Mouse (Mus musculus): ENCODE data around the gene Ptpn5. TPM values are rescaled to one million over a fixed set of nuclear protein-coding genes. Genes with fewer than 3 reads are reported as not detected.

Ptpn5 gene
- total and polyA plus RNA-seq, 3 experiments = 0.03 TPM; not detected in 2

- Histone ChIP-seq H3K36me3 (ENCODE audit: control insufficient read depth in 1 of 2, insufficient read depth in 2 of 2, low read length in 2 of 2) (no peaks in the 10 kb centered on the region), H3K4me3 (ENCODE audit: control insufficient read depth in 1 of 2, insufficient read depth in 1 of 2, low read depth in 2 of 2, low read length in 2 of 2) (no peak overlapping the region), H3K9ac (ENCODE audit: control insufficient read depth, low read depth, low read length, poor library complexity, severe bottlenecking) (no peak overlapping the region), H3K9me3 (replicated peaks; ENCODE audit: insufficient read depth, low read length) (no peaks in the 10 kb centered on the region), H3K4me1 (ENCODE audit: control insufficient read depth in 1 of 2, insufficient read depth in 2 of 2, low read length in 2 of 2) (0 out of 4 replicates have a peak, but pooled peaks cover 0 to 2% of the 10 kb centered on the region in 2 experiments), H3K79me2 (ENCODE audit: control insufficient read depth, insufficient read depth, low read length, poor library complexity) (no peaks in the 10 kb centered on the region), H3K27ac (ENCODE audit: control insufficient read depth, low read depth, low read length) (no peak overlapping the region), H3K27me3 (ENCODE audit: control insufficient read depth in 1 of 2, insufficient read depth in 2 of 2, low read length in 2 of 2) (no peaks in the 10 kb centered on the region)
- TF ChIP-seq KAT2A (conservative IDR thresholded peaks at IDR 0.05; ENCODE audit: low read depth, low read length) (no peak), ZMIZ1 (IDR thresholded peaks at IDR 0.05; ENCODE audit: low read depth, low read length) (no peak), MYB (IDR thresholded peaks at IDR 0.05; ENCODE audit: low read depth, low read length) (no peak), GATA1 (IDR thresholded peaks at IDR 0.05; ENCODE audit: low read depth, low read length) (no peak), CTCF (IDR thresholded peaks at IDR 0.05 in 2 of 3, conservative IDR thresholded peaks at IDR 0.05 in 1 of 3; ENCODE audit: control insufficient read depth in 1 of 3, insufficient read depth in 1 of 3, low read depth in 2 of 3, low read length in 3 of 3, poor library complexity in 1 of 3, severe bottlenecking in 1 of 3) (no peak), POLR2A (IDR thresholded peaks at IDR 0.05; ENCODE audit: control insufficient read depth in 1 of 2, insufficient read depth in 1 of 2, low read depth in 1 of 2, low read length in 2 of 2, poor library complexity in 1 of 2) (no peak), POLR2AphosphoS5 (IDR thresholded peaks at IDR 0.05; ENCODE audit: borderline replicate concordance, low read depth, low read length) (no peak), MYC (IDR thresholded peaks at IDR 0.05; ENCODE audit: low read depth, low read length) (no peak), TAL1 (IDR thresholded peaks at IDR 0.05; ENCODE audit: low read length) (no peak), NELFE (IDR thresholded peaks at IDR 0.05; ENCODE audit: low read depth, low read length) (no peak), HCFC1 (IDR thresholded peaks at IDR 0.05; ENCODE audit: low read depth, low read length) (no peak), ZKSCAN1 (IDR thresholded peaks at IDR 0.05; ENCODE audit: low read depth, low read length) (no peak), SMC3 (IDR thresholded peaks at IDR 0.05; ENCODE audit: low read depth, low read length) (no peak), NRF1 (IDR thresholded peaks at IDR 0.05; ENCODE audit: insufficient read depth, low read depth, low read length, poor library complexity, severe bottlenecking) (no peak), MXI1 (IDR thresholded peaks at IDR 0.05; ENCODE audit: low read depth, low read length) (no peak)
- no peak for DNase-seq (ENCODE audit: low read depth, low spot score)
These were observed 20.1 kb downstream of the Ptpn5 start for GRCm38 (mm10) chr7:47113383-47113782.

- H3K9ac ChIP-seq (ENCODE audit: control insufficient read depth, low read depth, low read length, poor library complexity, severe bottlenecking) = no peak overlapping the region
- no peak for TF ChIP-seq POLR2AphosphoS5 (IDR thresholded peaks at IDR 0.05; ENCODE audit: borderline replicate concordance, low read depth, low read length)
- TF ChIP-seq USF1 (IDR thresholded peaks at IDR 0.05; ENCODE audit: low read depth, low read length) = no peak
- TF ChIP-seq GATA1 (IDR thresholded peaks at IDR 0.05; ENCODE audit: low read depth, low read length) = no peak
- TF ChIP-seq USF2 (IDR thresholded peaks at IDR 0.05; ENCODE audit: borderline replicate concordance in 1 of 2, insufficient read depth in 1 of 2, low read depth in 1 of 2, low read length in 2 of 2) = no peak
- no peak for TF ChIP-seq CHD2 (IDR thresholded peaks at IDR 0.05; ENCODE audit: low read length)
- H3K27me3 ChIP-seq (ENCODE audit: control insufficient read depth in 1 of 2, insufficient read depth in 2 of 2, low read length in 2 of 2) = no peaks in the 10 kb centered on the region
- H3K79me2 ChIP-seq (ENCODE audit: control insufficient read depth, insufficient read depth, low read length, poor library complexity) = no peaks in the 10 kb centered on the region
- no peaks in the 10 kb centered on the region for H3K9me3 ChIP-seq (replicated peaks; ENCODE audit: insufficient read depth, low read length)
- H3K27ac ChIP-seq (ENCODE audit: control insufficient read depth, low read depth, low read length) = no peak overlapping the region
- no peak for DNase-seq (ENCODE audit: low read depth, low spot score)
- no peak overlapping the region for H3K4me3 ChIP-seq (ENCODE audit: control insufficient read depth in 1 of 2, insufficient read depth in 1 of 2, low read depth in 2 of 2, low read length in 2 of 2)
- H3K4me1 ChIP-seq (ENCODE audit: control insufficient read depth in 1 of 2, insufficient read depth in 2 of 2, low read length in 2 of 2) = 0 out of 4 replicates have a peak, but pooled peaks cover 0 to 2% of the 10 kb centered on the region in 2 experiments
- no peaks in the 10 kb centered on the region for H3K36me3 ChIP-seq (ENCODE audit: control insufficient read depth in 1 of 2, insufficient read depth in 2 of 2, low read length in 2 of 2)
These were observed 21.4 kb downstream of the Ptpn5 start for GRCm38 (mm10) chr7:47112036-47112435.

Measured in MEL (cell line).